Mouse (Mus musculus) hindbrain, embryonic 15.5 days (tissue): ENCODE measurements around the gene Fgfr2. TPM values are rescaled to one million over a fixed set of nuclear protein-coding genes. Genes with fewer than 3 reads are reported as not detected.

Source experiments
- ATAC-seq: fragments of 200-750 bp; cut with Nextera tagmentation; 2 replicates; pipeline ENCODE4 v1.8.0; 2017; ENCODE audit warnings: low read depth, moderate number of reproducible peaks, moderate TSS enrichment; ENCODE audit not compliant: low FRiP score
- H3K27ac ChIP-seq: fragments of 300-500 bp; sonication (generic); replicated peaks from 2 replicates; pipeline ENCODE4 v1.5.1; 2015; ENCODE audit warnings: mild to moderate bottlenecking, inconsistent platforms
- H3K27me3 ChIP-seq: fragments of 300-500 bp; sonication (generic); 2 replicates; pipeline ENCODE4 v1.6.1; 2015; ENCODE audit warnings: control low read depth, inconsistent platforms
- H3K36me3 ChIP-seq: fragments of 300-500 bp; sonication (generic); 2 replicates; pipeline ENCODE4 v1.6.1; 2015; ENCODE audit warnings: control low read depth, inconsistent platforms
- H3K4me1 ChIP-seq: fragments of 300-500 bp; sonication (generic); replicated peaks from 2 replicates; pipeline ENCODE4 v1.6.1; 2015; ENCODE audit warnings: control low read depth, inconsistent platforms
- H3K4me2 ChIP-seq: fragments of 300-500 bp; sonication (generic); 2 replicates; pipeline ENCODE4 v1.6.1; 2015; ENCODE audit warnings: moderate library complexity, mild to moderate bottlenecking, inconsistent platforms
- H3K4me3 ChIP-seq: fragments of 300-500 bp; sonication (generic); 2 replicates; pipeline ENCODE4 v1.5.1; 2015; ENCODE audit warnings: mild to moderate bottlenecking, inconsistent platforms
- H3K9ac ChIP-seq: fragments of 300-500 bp; sonication (generic); 2 replicates; pipeline ENCODE4 v1.6.1; 2015; ENCODE audit warnings: inconsistent platforms
- H3K9me3 ChIP-seq: fragments of 300-500 bp; sonication (generic); 2 replicates; pipeline ENCODE4 v1.6.1; 2016; ENCODE audit warnings: control low read depth, inconsistent platforms
- WGBS: fragments of 180-500 bp; shearing (Covaris S2); methylation state at CpG from one replicate; pipeline ENCODE4 v1.1.7; 2015; 5-methylcytosine and 5-hydroxymethylcytosine counted together
- polyA plus RNA-seq: library from polyadenylated mRNA; unstranded; fragments of >200 nt; fragmentation: Nextera tagmentation; extraction: Ambion mirVana; gene quantifications from 2 replicates; pipeline ENCODE4 v1.2.1, GENCODE M21; 2015

The Fgfr2 gene
- polyA plus RNA-seq, 1 experiment from 2014 or later: 28.5 TPM

GRCm38 (mm10) chr7:130215348-130216252 is 2907.6 kb downstream of the Fgfr2 start:
- H3K27ac ChIP-seq: peak overlapping the region; percentile 60; the same call in 1 of the 2 replicates
- no peak overlapping the region for H3K4me3 ChIP-seq
- no peaks in the 10 kb centered on the region for H3K27me3 ChIP-seq
- H3K4me1 ChIP-seq: peaks cover 26% of the 10 kb centered on the region
- H3K9me3 ChIP-seq: no peaks in the 10 kb centered on the region
- H3K4me2 ChIP-seq: 0 out of 2 replicates have a peak overlapping the region, but pooled peaks have one; percentile 5
- H3K36me3 ChIP-seq: no peaks in the 10 kb centered on the region
- WGBS: 35% methylated on average over 21 of the region's 21 CpGs
- peak; percentile 87 for ATAC-seq
- no peak overlapping the region for H3K9ac ChIP-seq

- Histone ChIP-seq H3K27me3 (no peaks in the 10 kb centered on the region), H3K36me3 (no peaks in the 10 kb centered on the region), H3K4me1 (peaks cover 26% of the 10 kb centered on the region), H3K9me3 (no peaks in the 10 kb centered on the region), H3K4me3 (no peak overlapping the region), H3K27ac (no peak overlapping the region), H3K9ac (no peak overlapping the region), H3K4me2 (no peak overlapping the region)
- WGBS: 94% methylated on average over 5 of the region's 5 CpGs
- ATAC-seq: no peak
Measured at GRCm38 (mm10) chr7:130213156-130213555, 2910.0 kb downstream of the Fgfr2 start.

DNA sequence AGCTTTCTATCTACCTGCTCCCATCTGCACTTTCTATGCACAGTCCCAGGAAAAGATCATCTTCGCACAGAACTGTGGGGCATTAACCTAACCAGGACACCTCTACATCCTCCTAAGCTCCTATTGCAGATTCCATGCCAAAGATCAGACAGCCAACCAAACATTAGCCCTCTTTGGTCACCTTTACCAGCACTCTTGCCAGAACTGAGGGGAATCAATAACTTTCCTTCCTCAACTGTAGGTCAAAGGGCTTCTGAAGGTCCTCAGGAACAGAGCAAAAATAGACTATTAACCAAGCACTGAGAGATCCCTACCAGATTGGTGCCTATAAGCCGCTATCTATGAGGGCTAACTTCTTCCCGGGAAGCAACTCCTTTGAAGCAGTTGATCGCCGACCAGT is 2911.7 kb downstream of the Fgfr2 start:
- no peak overlapping the region for H3K4me2 ChIP-seq
- WGBS: 73% methylated on average over 5 of the region's 5 CpGs
- no peak overlapping the region for H3K4me3 ChIP-seq
- H3K36me3 ChIP-seq: no peaks in the 10 kb centered on the region
- H3K4me1 ChIP-seq: peaks cover 26% of the 10 kb centered on the region
- H3K27me3 ChIP-seq: no peaks in the 10 kb centered on the region
- ATAC-seq: no peak
- H3K9ac ChIP-seq: no peak overlapping the region
- H3K27ac ChIP-seq: no peak overlapping the region
- no peaks in the 10 kb centered on the region for H3K9me3 ChIP-seq

GRCm38 (mm10) chr7:130208601-130209000 is 2914.5 kb downstream of the Fgfr2 start:
- no peak for ATAC-seq

DNA sequence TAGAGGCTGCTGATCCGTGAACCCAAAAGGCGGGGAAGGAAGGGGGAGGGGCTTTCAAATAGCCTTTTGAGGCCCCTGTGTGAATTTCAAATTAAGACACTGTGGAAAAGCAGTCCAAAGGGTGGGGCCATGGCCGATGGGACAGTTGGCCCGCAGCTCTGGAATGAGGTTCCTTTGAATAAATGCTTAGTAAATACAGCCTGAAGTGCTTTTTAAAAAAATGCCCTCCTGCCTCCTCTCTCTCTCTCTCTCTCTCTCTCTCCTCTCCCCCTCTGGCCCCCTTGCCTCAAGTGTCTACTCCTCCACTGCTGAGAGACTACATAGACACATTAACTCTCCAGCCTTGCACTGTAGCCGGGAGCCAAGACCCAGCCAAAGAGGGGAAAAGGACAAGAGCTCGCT is 2917.0 kb downstream of the Fgfr2 start:
- no peak overlapping the region for H3K4me2 ChIP-seq
- no peak overlapping the region for H3K27ac ChIP-seq
- H3K36me3 ChIP-seq: no peaks in the 10 kb centered on the region
- H3K4me1 ChIP-seq: peaks cover 10% of the 10 kb centered on the region
- no peaks in the 10 kb centered on the region for H3K27me3 ChIP-seq
- H3K9ac ChIP-seq: no peak overlapping the region
- WGBS: 12% methylated on average over 6 of the region's 6 CpGs
- no peaks in the 10 kb centered on the region for H3K9me3 ChIP-seq
- ATAC-seq: no peak
- H3K4me3 ChIP-seq: no peak overlapping the region

More at GRCm38 (mm10) chr7:130208601-130209000, 2914.5 kb downstream of the Fgfr2 start:
- no peak overlapping the region for H3K27ac ChIP-seq
- no peak overlapping the region for H3K9ac ChIP-seq
- H3K4me2 ChIP-seq: no peak overlapping the region
- no peaks in the 10 kb centered on the region for H3K36me3 ChIP-seq
- no peaks in the 10 kb centered on the region for H3K9me3 ChIP-seq
- H3K4me1 ChIP-seq: peaks cover 10% of the 10 kb centered on the region
- no peaks in the 10 kb centered on the region for H3K27me3 ChIP-seq
- H3K4me3 ChIP-seq: no peak overlapping the region
- 34% methylated on average over 4 of the region's 4 CpGs for WGBS

DNA sequence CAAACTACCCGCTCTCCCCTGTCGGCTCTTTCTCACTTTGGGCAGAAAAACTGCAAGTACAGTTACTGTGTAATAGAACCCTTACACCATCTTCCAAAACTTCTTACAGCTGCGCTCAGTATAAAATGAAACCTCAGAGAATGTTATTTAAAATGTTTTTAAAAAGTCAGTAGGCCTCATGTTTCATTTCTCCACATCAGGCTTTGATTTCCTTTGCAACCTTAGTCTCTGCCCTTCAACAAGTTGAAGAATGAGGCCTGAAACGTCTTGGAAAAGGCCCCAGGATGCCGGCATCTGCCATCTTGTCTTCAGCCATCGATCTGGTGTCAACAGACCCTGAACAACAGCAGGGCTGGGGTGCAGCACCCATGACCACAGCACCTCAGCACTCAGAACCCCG is 2918.0 kb downstream of the Fgfr2 start:
- H3K4me3 ChIP-seq: no peak overlapping the region
- H3K27ac ChIP-seq: no peak overlapping the region
- H3K4me1 ChIP-seq: peaks cover 10% of the 10 kb centered on the region
- no peak overlapping the region for H3K4me2 ChIP-seq
- no peaks in the 10 kb centered on the region for H3K9me3 ChIP-seq
- no peak for ATAC-seq
- no peaks in the 10 kb centered on the region for H3K27me3 ChIP-seq
- H3K9ac ChIP-seq: no peak overlapping the region
- no peaks in the 10 kb centered on the region for H3K36me3 ChIP-seq
- WGBS: 85% methylated on average over 7 of the region's 7 CpGs

- no peak overlapping the region for H3K27ac ChIP-seq
- no peak for ATAC-seq
- 69% methylated on average over 8 of the region's 8 CpGs for WGBS
Measured at GRCm38 (mm10) chr7:130201020-130201419, 2922.1 kb downstream of the Fgfr2 start.

GRCm38 (mm10) chr7:130199951-130200350 is 2923.2 kb downstream of the Fgfr2 start:
- Histone ChIP-seq H3K36me3 (no peaks in the 10 kb centered on the region), H3K27me3 (no peaks in the 10 kb centered on the region), H3K4me2 (no peak overlapping the region), H3K9me3 (no peaks in the 10 kb centered on the region), H3K9ac (no peak overlapping the region), H3K4me3 (no peak overlapping the region), H3K4me1 (no peaks in the 10 kb centered on the region), H3K27ac (no peak overlapping the region)
- WGBS: 92% methylated on average over 9 of the region's 9 CpGs
- no peak for ATAC-seq

More at GRCm38 (mm10) chr7:130201020-130201419, 2922.1 kb downstream of the Fgfr2 start:
- Histone ChIP-seq H3K9ac (no peak overlapping the region), H3K36me3 (no peaks in the 10 kb centered on the region), H3K9me3 (no peaks in the 10 kb centered on the region), H3K4me1 (peaks cover 3% of the 10 kb centered on the region), H3K4me2 (no peak overlapping the region), H3K4me3 (no peak overlapping the region), H3K27me3 (no peaks in the 10 kb centered on the region)

GRCm38 (mm10) chr7:130199317-130199716 is 2923.8 kb downstream of the Fgfr2 start:
- no peaks in the 10 kb centered on the region for H3K4me1 ChIP-seq
- no peak overlapping the region for H3K9ac ChIP-seq
- H3K27me3 ChIP-seq: no peaks in the 10 kb centered on the region
- H3K27ac ChIP-seq: no peak overlapping the region
- H3K4me3 ChIP-seq: no peak overlapping the region
- WGBS: 76% methylated on average over 5 of the region's 5 CpGs
- H3K36me3 ChIP-seq: no peaks in the 10 kb centered on the region
- no peak for ATAC-seq
- H3K4me2 ChIP-seq: no peak overlapping the region
- H3K9me3 ChIP-seq: no peaks in the 10 kb centered on the region

DNA sequence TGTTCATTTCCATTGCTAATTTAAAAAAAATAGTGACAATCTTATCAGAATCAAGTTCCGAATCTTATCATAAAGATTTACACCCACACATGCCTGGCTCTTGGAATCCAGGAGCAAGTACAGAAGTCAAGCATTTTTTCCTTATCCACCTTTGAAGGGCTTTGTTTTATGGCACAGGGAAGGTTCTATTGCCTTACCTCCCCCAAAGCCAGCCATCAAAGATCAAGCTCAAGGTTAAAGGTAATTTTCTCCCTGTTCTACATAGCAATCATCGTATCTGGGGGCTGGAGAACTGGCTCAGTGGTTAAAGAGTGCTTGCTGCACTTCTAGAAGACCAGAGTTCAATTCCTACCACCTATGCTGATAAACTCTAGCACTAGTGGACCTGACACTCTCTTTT is 2928.1 kb downstream of the Fgfr2 start:
- ATAC-seq: no peak
- H3K4me1 ChIP-seq: no peaks in the 10 kb centered on the region
- H3K27ac ChIP-seq: no peak overlapping the region
- no peaks in the 10 kb centered on the region for H3K36me3 ChIP-seq
- no peak overlapping the region for H3K4me3 ChIP-seq
- no peaks in the 10 kb centered on the region for H3K27me3 ChIP-seq
- no peak overlapping the region for H3K9ac ChIP-seq
- no peak overlapping the region for H3K4me2 ChIP-seq
- no peaks in the 10 kb centered on the region for H3K9me3 ChIP-seq
- 95% methylated on average over 2 of the region's 2 CpGs for WGBS

DNA sequence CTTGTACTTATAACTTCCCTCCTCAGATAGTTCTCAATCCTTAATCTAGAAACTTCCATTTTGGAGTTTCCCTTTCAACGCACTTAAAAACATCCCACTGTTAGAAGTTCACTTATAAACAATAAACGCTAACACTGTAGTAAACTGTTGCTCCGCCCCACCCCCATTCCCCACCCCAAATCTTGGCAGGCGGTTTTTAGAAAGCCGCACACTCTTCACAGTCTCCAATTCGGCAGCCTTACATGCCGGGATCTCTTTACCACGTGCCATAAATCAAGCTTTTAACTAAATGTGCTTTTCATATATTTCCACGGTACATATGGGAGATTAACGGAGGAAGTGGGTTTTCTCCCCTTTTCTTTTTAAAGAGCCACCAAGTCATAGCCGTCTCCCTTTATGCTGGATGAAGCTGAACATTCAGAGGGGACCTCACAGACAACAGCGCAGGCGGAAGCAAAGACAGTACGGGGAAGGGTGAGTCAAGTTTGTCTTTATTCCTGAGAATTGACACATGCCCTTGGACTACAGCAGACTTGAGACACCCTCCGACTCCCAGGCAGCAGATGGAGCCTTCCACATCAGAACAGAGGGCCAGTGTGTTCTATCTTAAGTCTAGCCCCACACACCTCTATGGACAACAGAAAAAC is 2932.7 kb downstream of the Fgfr2 start:
- H3K4me2 ChIP-seq: no peak overlapping the region
- no peak overlapping the region for H3K27ac ChIP-seq
- no peaks in the 10 kb centered on the region for H3K9me3 ChIP-seq
- WGBS: 52% methylated on average over 15 of the region's 15 CpGs
- H3K27me3 ChIP-seq: no peaks in the 10 kb centered on the region
- no peaks in the 10 kb centered on the region for H3K4me1 ChIP-seq
- ATAC-seq: no peak
- H3K9ac ChIP-seq: no peak overlapping the region
- no peaks in the 10 kb centered on the region for H3K36me3 ChIP-seq
- H3K4me3 ChIP-seq: no peak overlapping the region

GRCm38 (mm10) chr7:130189901-130190300 is 2933.2 kb downstream of the Fgfr2 start:
- no peak for ATAC-seq
- H3K4me2 ChIP-seq: no peak overlapping the region
- no peak overlapping the region for H3K4me3 ChIP-seq
- H3K4me1 ChIP-seq: no peaks in the 10 kb centered on the region
- H3K27me3 ChIP-seq: no peaks in the 10 kb centered on the region
- H3K27ac ChIP-seq: no peak overlapping the region
- no peaks in the 10 kb centered on the region for H3K9me3 ChIP-seq
- no peak overlapping the region for H3K9ac ChIP-seq
- 67% methylated on average over 4 of the region's 4 CpGs for WGBS
- no peaks in the 10 kb centered on the region for H3K36me3 ChIP-seq
